Mouse (Mus musculus) R1 (cell line): Measurements from ENCODE around the gene Atoh8.

Source experiments
- DNase-seq: peaks from one replicate; pipeline ENCODE4 v3.0.0-alpha.2; 2018; ENCODE audit warnings: low read depth, low spot score

Gene Atoh8

GRCm38 (mm10) chr6:72190577-72190976 is 44.8 kb downstream of the Atoh8 start:
- DNase-seq: no peak

GRCm38 (mm10) chr6:72190120-72190519 is 45.3 kb downstream of the Atoh8 start:
- no peak for DNase-seq

GRCm38 (mm10) chr6:72189061-72189863 is 46.1 kb downstream of the Atoh8 start:
- peak; percentile 44 for DNase-seq

GRCm38 (mm10) chr6:72186809-72187208 is 48.6 kb downstream of the Atoh8 start:
- DNase-seq: no peak

- peak; percentile 62 for DNase-seq
Observed at GRCm38 (mm10) chr6:72185893-72186490, 49.4 kb downstream of the Atoh8 start.

GRCm38 (mm10) chr6:72184576-72184975 is 50.8 kb downstream of the Atoh8 start:
- no peak for DNase-seq

- DNase-seq: no peak
Observed at GRCm38 (mm10) chr6:72179562-72180502, 55.5 kb downstream of the Atoh8 start.

GRCm38 (mm10) chr6:72179006-72179405 is 56.4 kb downstream of the Atoh8 start:
- no peak for DNase-seq

- DNase-seq: no peak
Observed at GRCm38 (mm10) chr6:72177417-72177816, 58.0 kb downstream of the Atoh8 start.

- DNase-seq: no peak
Observed at GRCm38 (mm10) chr6:72176004-72176403, 59.4 kb downstream of the Atoh8 start.

- no peak for DNase-seq
Observed at GRCm38 (mm10) chr6:72175419-72175818, 60.0 kb downstream of the Atoh8 start.

- no peak for DNase-seq
Observed at GRCm38 (mm10) chr6:72173350-72173749, 62.0 kb downstream of the Atoh8 start.

GRCm38 (mm10) chr6:72171391-72171790 is 64.0 kb downstream of the Atoh8 start:
- no peak for DNase-seq

GRCm38 (mm10) chr6:72165907-72166306 is 69.5 kb downstream of the Atoh8 start:
- no peak for DNase-seq

- peak; percentile 86 for DNase-seq
Observed at GRCm38 (mm10) chr6:72164321-72165275, 70.8 kb downstream of the Atoh8 start.

- DNase-seq: no peak
Observed at GRCm38 (mm10) chr6:72162155-72162890, 73.1 kb downstream of the Atoh8 start.

- no peak for DNase-seq
Observed at GRCm38 (mm10) chr6:72161751-72162150, 73.6 kb downstream of the Atoh8 start.

- no peak for DNase-seq
Observed at GRCm38 (mm10) chr6:72160991-72161390, 74.4 kb downstream of the Atoh8 start.

- no peak for DNase-seq
Observed at GRCm38 (mm10) chr6:72159861-72160395, 75.4 kb downstream of the Atoh8 start.
